Mouse (Mus musculus) kidney, embryonic 15.5 days (tissue): ENCODE measurements at regions not wholly inside any gene's neighbourhood (a gene's known extent, or its start where the extent isn't known, plus 50 kb on each side); places are given as distances from the start of the nearest gene placed in this dataset.

Experiments used
- ATAC-seq: fragments of 200-750 bp; cut with Nextera tagmentation; replicated peaks from 2 replicates; pipeline ENCODE4 v1.8.0; 2017; ENCODE audit warnings: moderate TSS enrichment; ENCODE audit not compliant: low FRiP score
- H3K27ac ChIP-seq: fragments of 300-500 bp; sonication (generic); 2 replicates; pipeline ENCODE4 v1.5.1; 2015; ENCODE audit warnings: mild to moderate bottlenecking, inconsistent platforms
- H3K27me3 ChIP-seq: fragments of 300-500 bp; sonication (generic); 2 replicates; pipeline ENCODE4 v1.6.1; 2015; ENCODE audit warnings: inconsistent platforms
- H3K36me3 ChIP-seq: fragments of 300-500 bp; sonication (generic); 2 replicates; pipeline ENCODE4 v1.6.1; 2015; ENCODE audit warnings: inconsistent platforms
- H3K4me1 ChIP-seq: fragments of 300-500 bp; sonication (generic); 2 replicates; pipeline ENCODE4 v1.6.1; 2015; ENCODE audit warnings: inconsistent platforms
- H3K4me2 ChIP-seq: fragments of 300-500 bp; sonication (generic); 2 replicates; pipeline ENCODE4 v1.6.1; 2015; ENCODE audit warnings: moderate library complexity, mild to moderate bottlenecking, inconsistent platforms
- H3K4me3 ChIP-seq: fragments of 300-500 bp; sonication (generic); replicated peaks from 2 replicates; pipeline ENCODE4 v1.5.1; 2015; ENCODE audit warnings: mild to moderate bottlenecking, inconsistent platforms
- H3K9ac ChIP-seq: fragments of 300-500 bp; sonication (generic); 2 replicates; pipeline ENCODE4 v1.6.1; 2015; ENCODE audit warnings: mild to moderate bottlenecking, inconsistent platforms
- H3K9me3 ChIP-seq: fragments of 300-500 bp; sonication (generic); replicated peaks from 2 replicates; pipeline ENCODE4 v1.6.1; 2016; ENCODE audit warnings: inconsistent platforms
- WGBS: fragments of 180-500 bp; shearing (Covaris S2); methylation state at CpG from one replicate; pipeline ENCODE4 v1.1.7; 2015; ENCODE audit warnings: mixed read lengths; 5-methylcytosine and 5-hydroxymethylcytosine counted together

GRCm38 (mm10) chr1:148700599-148700954, 1260.5 kb downstream of the Pla2g4a start:
- no peak overlapping the region for H3K4me3 ChIP-seq
- H3K4me2 ChIP-seq = no peak overlapping the region
- no peak overlapping the region for H3K9ac ChIP-seq
- H3K27me3 ChIP-seq = no peaks in the 10 kb centered on the region
- no peaks in the 10 kb centered on the region for H3K4me1 ChIP-seq
- ATAC-seq = no peak
- no peaks in the 10 kb centered on the region for H3K9me3 ChIP-seq
- no peaks in the 10 kb centered on the region for H3K36me3 ChIP-seq
- 65% methylated on average over 3 of the region's 3 CpGs for WGBS
- no peak overlapping the region for H3K27ac ChIP-seq

- H3K4me3 ChIP-seq = no peak overlapping the region
- no peaks in the 10 kb centered on the region for H3K4me1 ChIP-seq
- H3K27ac ChIP-seq = no peak overlapping the region
- H3K27me3 ChIP-seq = no peaks in the 10 kb centered on the region
- H3K36me3 ChIP-seq = no peaks in the 10 kb centered on the region
- no peak overlapping the region for H3K9ac ChIP-seq
- no peaks in the 10 kb centered on the region for H3K9me3 ChIP-seq
- 66% methylated on average over 2 of the region's 2 CpGs for WGBS
- H3K4me2 ChIP-seq = no peak overlapping the region
- ATAC-seq = no peak
Observed at GRCm38 (mm10) chr1:148699854-148700598, 1261.1 kb downstream of the Pla2g4a start.

- Histone ChIP-seq H3K4me1 (no peaks in the 10 kb centered on the region), H3K27ac (no peak overlapping the region), H3K9me3 (no peaks in the 10 kb centered on the region), H3K9ac (no peak overlapping the region), H3K27me3 (no peaks in the 10 kb centered on the region), H3K4me2 (no peak overlapping the region), H3K36me3 (no peaks in the 10 kb centered on the region), H3K4me3 (no peak overlapping the region)
- ATAC-seq = no peak
- WGBS = 84% methylated on average over 2 of the region's 2 CpGs
Observed at GRCm38 (mm10) chr1:148690085-148690484, 1271.0 kb downstream of the Pla2g4a start.

GRCm38 (mm10) chr1:148689618-148690017, 1271.5 kb downstream of the Pla2g4a start:
- no peak for ATAC-seq
- Histone ChIP-seq H3K9me3 (no peaks in the 10 kb centered on the region), H3K9ac (no peak overlapping the region), H3K27ac (no peak overlapping the region), H3K4me3 (no peak overlapping the region), H3K27me3 (no peaks in the 10 kb centered on the region), H3K36me3 (no peaks in the 10 kb centered on the region), H3K4me1 (no peaks in the 10 kb centered on the region), H3K4me2 (no peak overlapping the region)
- 89% methylated on average over 4 of the region's 4 CpGs for whole genome bisulfite sequencing

- Histone ChIP-seq H3K27me3 (no peaks in the 10 kb centered on the region), H3K36me3 (no peaks in the 10 kb centered on the region)
- ATAC-seq = no peak
Observed at GRCm38 (mm10) chr1:148675516-148675915, 1285.6 kb downstream of the Pla2g4a start.

GRCm38 (mm10) chr1:148664409-148664808, 1296.7 kb downstream of the Pla2g4a start:
- ATAC-seq = no peak
- Histone ChIP-seq H3K36me3 (no peaks in the 10 kb centered on the region), H3K4me3 (no peak overlapping the region), H3K4me2 (no peak overlapping the region), H3K9ac (no peak overlapping the region), H3K9me3 (no peaks in the 10 kb centered on the region), H3K27me3 (no peaks in the 10 kb centered on the region), H3K4me1 (no peaks in the 10 kb centered on the region), H3K27ac (no peak overlapping the region)
- 79% methylated on average over 4 of the region's 4 CpGs for WGBS

More at GRCm38 (mm10) chr1:148675516-148675915, 1285.6 kb downstream of the Pla2g4a start:
- Histone ChIP-seq H3K4me3 (no peak overlapping the region), H3K4me2 (no peak overlapping the region), H3K27ac (no peak overlapping the region), H3K9me3 (no peaks in the 10 kb centered on the region), H3K9ac (no peak overlapping the region), H3K4me1 (no peaks in the 10 kb centered on the region)

GRCm38 (mm10) chr1:148656990-148657389, 1304.1 kb downstream of the Pla2g4a start:
- no peak overlapping the region for H3K4me2 ChIP-seq
- H3K36me3 ChIP-seq = no peaks in the 10 kb centered on the region
- no peaks in the 10 kb centered on the region for H3K27me3 ChIP-seq
- no peak overlapping the region for H3K4me3 ChIP-seq
- 89% methylated on average over 1 of the region's 1 CpGs for WGBS
- ATAC-seq = no peak
- H3K4me1 ChIP-seq = no peaks in the 10 kb centered on the region
- no peaks in the 10 kb centered on the region for H3K9me3 ChIP-seq
- H3K9ac ChIP-seq = no peak overlapping the region
- no peak overlapping the region for H3K27ac ChIP-seq
